Mouse (Mus musculus): Measurements from ENCODE around the gene Irf6.

Gene Irf6

GRCm38 (mm10) chr1:193200640-193201382 is 47.9 kb downstream of the Irf6 start:
- DNase-seq (ENCODE audit: low read depth): peak; percentile 44

GRCm38 (mm10) chr1:193201383-193201778 is 48.5 kb downstream of the Irf6 start, which contains the start of gene Traf3ip3:
Gene Traf3ip3 (minus strand): TSS chr1:193201703.
- DNase-seq (ENCODE audit: low read depth): peak; percentile 98

- DNase-seq (ENCODE audit: low read depth): no peak
Measured at GRCm38 (mm10) chr1:193203821-193204220, 50.9 kb downstream of the Irf6 start.

GRCm38 (mm10) chr1:193205431-193205830 is 52.5 kb downstream of the Irf6 start:
- DNase-seq (ENCODE audit: low read depth): no peak

- DNase-seq (ENCODE audit: low read depth): peak; percentile 72
Measured at GRCm38 (mm10) chr1:193207503-193207902, 54.6 kb downstream of the Irf6 start, which contains the start of gene Lamb3. Gene Lamb3 (plus strand): TSS chr1:193207699.

GRCm38 (mm10) chr1:193208178-193208577 is 55.3 kb downstream of the Irf6 start:
- peak; percentile 84 for DNase-seq (ENCODE audit: low read depth)

GRCm38 (mm10) chr1:193211371-193211770 is 58.5 kb downstream of the Irf6 start:
- no peak for DNase-seq (ENCODE audit: low read depth)

- no peak for DNase-seq (ENCODE audit: low read depth)
Measured at GRCm38 (mm10) chr1:193214053-193214452, 61.1 kb downstream of the Irf6 start.

- DNase-seq (ENCODE audit: low read depth): no peak
Measured at GRCm38 (mm10) chr1:193216000-193216399, 63.1 kb downstream of the Irf6 start.

GRCm38 (mm10) chr1:193220408-193220807 is 67.5 kb downstream of the Irf6 start:
- DNase-seq (ENCODE audit: low read depth): no peak

All from 416B (cell line).